ENCODE assay signal across 9 mouse cellular contexts in the genomic region with DNA sequence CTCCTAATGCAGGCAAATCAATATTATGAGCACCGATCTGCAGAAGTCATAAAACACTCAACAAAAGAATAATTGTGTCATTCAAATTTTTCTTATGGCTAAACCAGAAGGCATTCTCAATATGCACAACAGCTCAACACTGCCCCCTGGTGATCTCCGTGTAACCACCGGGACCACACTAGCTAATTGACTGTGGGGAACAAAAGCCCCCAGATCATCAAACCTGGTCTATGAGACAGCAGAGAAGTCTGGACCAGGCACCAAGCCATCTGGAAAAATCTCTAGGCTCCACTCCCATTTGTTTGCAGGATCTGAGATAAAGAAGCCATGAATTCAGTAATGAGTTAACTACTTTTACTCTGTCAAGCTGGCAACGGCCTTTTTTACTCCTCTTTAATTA. TPM values are rescaled to one million over a fixed set of nuclear protein-coding genes. Genes with fewer than 3 reads are reported as not detected.
DNase-seq lines count a peak whose midpoint lies in the region; ATAC-seq lines count a peak whose summit lies in the region.
"Had no signal": no experiment of that assay in that cellular context is flagged by ENCODE, and none has a peak within 500 bp of the region (broad histone marks: within the 10 kb centered on the region; RNA-seq: fewer than 3 reads in every experiment).

No protein-coding gene starts in this region.

- no peak overlapping the region for H3K4me2 ChIP-seq in embryonic facial prominence, embryonic 11.5 days (ENCODE audit: low read depth, low read length)
- H3K4me2 ChIP-seq: embryonic facial prominence, embryonic 15.5 days had no signal

- H3K4me3 ChIP-seq in embryonic facial prominence, embryonic 11.5 days (ENCODE audit: low read depth, low read length): no peak overlapping the region
- H3K4me3 ChIP-seq: embryonic facial prominence, embryonic 15.5 days had no signal

- H3K9me3 ChIP-seq in embryonic facial prominence, embryonic 11.5 days (replicated peaks; ENCODE audit: control insufficient read depth, low read length): no peaks in the 10 kb centered on the region
- H3K9me3 ChIP-seq: embryonic facial prominence, embryonic 15.5 days had no signal

- no peak for ATAC-seq in embryonic facial prominence, embryonic 11.5 days (replicated peaks; ENCODE audit: insufficient number of reproducible peaks, low FRiP score, low TSS enrichment, low read depth)
- no peak for ATAC-seq in megakaryocyte-erythroid progenitor cell, adult 5-6 weeks (replicated peaks; ENCODE audit: low FRiP score, low TSS enrichment, poor library complexity, severe bottlenecking)

- no peaks in the 10 kb centered on the region for H3K36me3 ChIP-seq in embryonic facial prominence, embryonic 11.5 days (replicated peaks; ENCODE audit: control insufficient read depth, insufficient read depth, low read depth, low read length)
- H3K36me3 ChIP-seq: embryonic facial prominence, embryonic 15.5 days had no signal

- H3K27me3 ChIP-seq in embryonic facial prominence, embryonic 11.5 days (ENCODE audit: control insufficient read depth, insufficient read depth, low read length): no peaks in the 10 kb centered on the region
- H3K27me3 ChIP-seq: embryonic facial prominence, embryonic 15.5 days had no signal

- no peaks in the 10 kb centered on the region for H3K4me1 ChIP-seq in embryonic facial prominence, embryonic 11.5 days (ENCODE audit: control insufficient read depth, insufficient read depth, low read length)

- H3K9ac ChIP-seq in embryonic facial prominence, embryonic 11.5 days (replicated peaks; ENCODE audit: low read length): no peak overlapping the region
- H3K9ac ChIP-seq: embryonic facial prominence, embryonic 15.5 days had no signal

- intact Hi-C loops in heart, postnatal 10 days (cut with DNase I): loop anchor here (1.0 kb wide), 1 partner anchor 20 kb away; no protein-coding TSS in a partner anchor

- H3K27ac ChIP-seq in embryonic facial prominence, embryonic 11.5 days (replicated peaks; ENCODE audit: low read depth, low read length): no peak overlapping the region

- WGBS in embryonic facial prominence, embryonic 11.5 days: 75% methylated on average over 4 of the region's 4 CpGs

- DNase-seq in heart, postnatal 10 days: peak; percentile 81 to 89
- DNase-seq in heart, adult 11 months: no peak
- peak; percentile 69 to 72 for DNase-seq in B cell, adult 2 months
- DNase-seq in ZHBTc4 (ENCODE audit: low read depth, low spot score): peak; percentile 75
- peak; percentile 67 for DNase-seq in embryonic facial prominence, embryonic 11.5 days (ENCODE audit: low spot score)
- DNase-seq in kidney, postnatal 36 days: peak; percentile 67 to 92
- peak; percentile 68 for DNase-seq in naive thymus-derived CD4-positive, alpha-beta T cell, adult 2 months (ENCODE audit: low read depth)

RNA-seq across cellular contexts. Expression of a gene that starts 50.2 kb away (rescaled TPM):
- 10 to 100 TPM; 44.5 to 45.4 TPM for total RNA-seq in heart, postnatal 10 days (2021)
- polyA plus RNA-seq in embryonic facial prominence, embryonic 11.5 days (2014; fragmentation: Nextera tagmentation; extraction: Ambion mirVana): 31.8 and 35.1 TPM in 2 replicates
- total RNA-seq in megakaryocyte-erythroid progenitor cell, adult 5-6 weeks (2014; fragmentation: Nextera tagmentation): 22.6 and 29.3 TPM in 2 replicates
- 51.4 and 64.7 TPM in 2 replicates for total RNA-seq in megakaryocyte-erythroid progenitor cell, adult 5-6 weeks (2017)
